Mouse (Mus musculus) ES-Bruce4 (cell line): ENCODE measurements around the gene Prex1.

Experiments
- CTCF ChIP-seq: IDR thresholded peaks from one replicate; pipeline ENCODE4 v1.8.1; 2011; ENCODE audit warnings: low read depth, low read length
- POLR2A ChIP-seq: IDR thresholded peaks from one replicate; pipeline ENCODE4 v1.8.1; 2011; ENCODE audit warnings: low read length; ENCODE audit not compliant: insufficient read depth

- no peak for TF ChIP-seq POLR2A
- TF ChIP-seq CTCF, result no peak
Observed at GRCm38 (mm10) chr2:166638947-166639641, 74.5 kb downstream of the Prex1 start.
